Mouse (Mus musculus): ENCODE data around the gene Magi1. TPM values are rescaled to one million over a fixed set of nuclear protein-coding genes. Genes with fewer than 3 reads are reported as not detected.
A peak's percentile ranks its signal among the peaks of the same experiment; 100 is the strongest.

The Magi1 gene
- polyA plus RNA-seq, 1 experiment from 2014 or later: 9.2 TPM

- H3K9ac ChIP-seq (ENCODE audit: low read depth, low read length): no peak overlapping the region
- no peak overlapping the region for H3K4me3 ChIP-seq (ENCODE audit: low read depth, low read length)
- no peaks in the 10 kb centered on the region for H3K36me3 ChIP-seq (ENCODE audit: control insufficient read depth, insufficient read depth, low read length)
- H3K27me3 ChIP-seq (ENCODE audit: control insufficient read depth, insufficient read depth, low read length): no peaks in the 10 kb centered on the region
- peak overlapping the region; percentile 66 for H3K27ac ChIP-seq (ENCODE audit: low read depth, low read length)
- WGBS (ENCODE audit: insufficient replicate concordance): 23% methylated on average over 6 of the region's 6 CpGs
- H3K4me1 ChIP-seq (ENCODE audit: control insufficient read depth, insufficient read depth, low read length): peaks cover 60% of the 10 kb centered on the region
- no peaks in the 10 kb centered on the region for H3K9me3 ChIP-seq (replicated peaks; ENCODE audit: control insufficient read depth, low read length)
- peak; percentile 77 for ATAC-seq (replicated peaks; ENCODE audit: insufficient number of reproducible peaks, low FRiP score, low TSS enrichment)
- H3K4me2 ChIP-seq: peak overlapping the region; percentile 31; the same call in 1 of the 2 replicates
Observed at GRCm38 (mm10) chr6:94241251-94241650, 42.5 kb downstream of the Magi1 start.

- Histone ChIP-seq H3K27me3 (ENCODE audit: control insufficient read depth, insufficient read depth, low read length) (no peaks in the 10 kb centered on the region), H3K4me1 (ENCODE audit: control insufficient read depth, insufficient read depth, low read length) (peaks cover 71% of the 10 kb centered on the region), H3K4me2 (no peak overlapping the region), H3K27ac (ENCODE audit: low read depth, low read length) (no peak overlapping the region), H3K4me3 (ENCODE audit: low read depth, low read length) (no peak overlapping the region), H3K9ac (ENCODE audit: low read depth, low read length) (no peak overlapping the region), H3K9me3 (replicated peaks; ENCODE audit: control insufficient read depth, low read length) (no peaks in the 10 kb centered on the region), H3K36me3 (ENCODE audit: control insufficient read depth, insufficient read depth, low read length) (no peaks in the 10 kb centered on the region)
- WGBS (ENCODE audit: insufficient replicate concordance): 59% methylated on average over 2 of the region's 2 CpGs
- ATAC-seq (replicated peaks; ENCODE audit: insufficient number of reproducible peaks, low FRiP score, low TSS enrichment): no peak
Observed at GRCm38 (mm10) chr6:94238643-94239042, 45.1 kb downstream of the Magi1 start.

GRCm38 (mm10) chr6:94236899-94237298, 46.8 kb downstream of the Magi1 start:
- Histone ChIP-seq H3K9ac (ENCODE audit: low read depth, low read length) (no peak overlapping the region), H3K27ac (ENCODE audit: low read depth, low read length) (no peak overlapping the region; the same call in 1 of the 2 replicates)

GRCm38 (mm10) chr6:94232243-94232785, 51.4 kb downstream of the Magi1 start:
- no peak for ATAC-seq (replicated peaks; ENCODE audit: insufficient number of reproducible peaks, low FRiP score, low TSS enrichment)
- Histone ChIP-seq H3K9ac (ENCODE audit: low read depth, low read length) (no peak overlapping the region), H3K4me1 (ENCODE audit: control insufficient read depth, insufficient read depth, low read length) (peaks cover 52% of the 10 kb centered on the region), H3K36me3 (ENCODE audit: control insufficient read depth, insufficient read depth, low read length) (no peaks in the 10 kb centered on the region), H3K4me3 (ENCODE audit: low read depth, low read length) (no peak overlapping the region), H3K27ac (ENCODE audit: low read depth, low read length) (no peak overlapping the region), H3K27me3 (ENCODE audit: control insufficient read depth, insufficient read depth, low read length) (no peaks in the 10 kb centered on the region), H3K4me2 (no peak overlapping the region), H3K9me3 (replicated peaks; ENCODE audit: control insufficient read depth, low read length) (no peaks in the 10 kb centered on the region)
- 35% methylated on average over 3 of the region's 3 CpGs for WGBS (ENCODE audit: insufficient replicate concordance)

More at GRCm38 (mm10) chr6:94236899-94237298, 46.8 kb downstream of the Magi1 start:
- H3K4me1 ChIP-seq (ENCODE audit: control insufficient read depth, insufficient read depth, low read length): peaks cover 68% of the 10 kb centered on the region
- no peak overlapping the region for H3K4me3 ChIP-seq (ENCODE audit: low read depth, low read length)
- WGBS (ENCODE audit: insufficient replicate concordance): 71% methylated on average over 2 of the region's 2 CpGs
- H3K36me3 ChIP-seq (ENCODE audit: control insufficient read depth, insufficient read depth, low read length): no peaks in the 10 kb centered on the region
- no peaks in the 10 kb centered on the region for H3K27me3 ChIP-seq (ENCODE audit: control insufficient read depth, insufficient read depth, low read length)
- no peak for ATAC-seq (replicated peaks; ENCODE audit: insufficient number of reproducible peaks, low FRiP score, low TSS enrichment)
- H3K9me3 ChIP-seq (replicated peaks; ENCODE audit: control insufficient read depth, low read length): no peaks in the 10 kb centered on the region
- no peak overlapping the region for H3K4me2 ChIP-seq

DNA sequence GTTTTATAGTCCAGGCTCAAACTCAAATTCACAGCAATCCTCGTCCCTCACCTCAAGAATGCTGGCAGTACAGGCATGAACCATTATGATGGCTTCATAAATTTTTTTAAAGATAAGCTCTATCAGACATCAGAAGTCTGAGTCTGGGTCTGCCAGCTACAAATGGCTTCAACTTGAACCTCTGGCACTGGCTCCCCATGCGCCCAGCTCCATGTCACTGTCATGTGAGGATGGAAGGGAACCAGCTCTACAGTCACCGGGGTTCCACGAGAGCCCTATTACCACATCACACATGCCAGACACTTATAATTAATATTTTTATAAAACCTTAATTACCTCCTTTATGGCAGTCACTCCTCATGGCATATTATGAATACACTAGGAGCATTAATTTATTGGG, 51.9 kb downstream of the Magi1 start:
- Histone ChIP-seq H3K9me3 (replicated peaks; ENCODE audit: control insufficient read depth, low read length) (no peaks in the 10 kb centered on the region), H3K36me3 (ENCODE audit: control insufficient read depth, insufficient read depth, low read length) (no peaks in the 10 kb centered on the region), H3K27me3 (ENCODE audit: control insufficient read depth, insufficient read depth, low read length) (no peaks in the 10 kb centered on the region), H3K4me2 (no peak overlapping the region), H3K27ac (ENCODE audit: low read depth, low read length) (no peak overlapping the region), H3K4me3 (ENCODE audit: low read depth, low read length) (no peak overlapping the region), H3K4me1 (ENCODE audit: control insufficient read depth, insufficient read depth, low read length) (peaks cover 54% of the 10 kb centered on the region), H3K9ac (ENCODE audit: low read depth, low read length) (no peak overlapping the region)
- no peak for ATAC-seq (replicated peaks; ENCODE audit: insufficient number of reproducible peaks, low FRiP score, low TSS enrichment)
- WGBS (ENCODE audit: insufficient replicate concordance): 63% methylated on average over 4 of the region's 4 CpGs

GRCm38 (mm10) chr6:94231367-94231766, 52.4 kb downstream of the Magi1 start:
- Histone ChIP-seq H3K36me3 (ENCODE audit: control insufficient read depth, insufficient read depth, low read length) (no peaks in the 10 kb centered on the region), H3K4me1 (ENCODE audit: control insufficient read depth, insufficient read depth, low read length) (peaks cover 54% of the 10 kb centered on the region), H3K27me3 (ENCODE audit: control insufficient read depth, insufficient read depth, low read length) (no peaks in the 10 kb centered on the region), H3K4me2 (peak overlapping the region; percentile 32), H3K4me3 (ENCODE audit: low read depth, low read length) (no peak overlapping the region), H3K9me3 (replicated peaks; ENCODE audit: control insufficient read depth, low read length) (no peaks in the 10 kb centered on the region), H3K9ac (ENCODE audit: low read depth, low read length) (0 out of 2 replicates have a peak overlapping the region, but pooled peaks have one; percentile 52), H3K27ac (ENCODE audit: low read depth, low read length) (peak overlapping the region; percentile 62; the same call in 1 of the 2 replicates)
- ATAC-seq (replicated peaks; ENCODE audit: insufficient number of reproducible peaks, low FRiP score, low TSS enrichment): no peak
- WGBS (ENCODE audit: insufficient replicate concordance): 42% methylated on average over 7 of the region's 7 CpGs

GRCm38 (mm10) chr6:94230918-94231317, 52.8 kb downstream of the Magi1 start:
- ATAC-seq (replicated peaks; ENCODE audit: insufficient number of reproducible peaks, low FRiP score, low TSS enrichment): no peak; the same call in 1 of the 2 replicates
- H3K4me3 ChIP-seq (ENCODE audit: low read depth, low read length): no peak overlapping the region
- H3K4me1 ChIP-seq (ENCODE audit: control insufficient read depth, insufficient read depth, low read length): peaks cover 59% of the 10 kb centered on the region
- no peaks in the 10 kb centered on the region for H3K9me3 ChIP-seq (replicated peaks; ENCODE audit: control insufficient read depth, low read length)
- no peaks in the 10 kb centered on the region for H3K27me3 ChIP-seq (ENCODE audit: control insufficient read depth, insufficient read depth, low read length)
- WGBS (ENCODE audit: insufficient replicate concordance): 16% methylated on average over 3 of the region's 3 CpGs
- H3K9ac ChIP-seq (ENCODE audit: low read depth, low read length): 0 out of 2 replicates have a peak overlapping the region, but pooled peaks have one; percentile 52
- peak overlapping the region; percentile 32 for H3K4me2 ChIP-seq
- H3K27ac ChIP-seq (ENCODE audit: low read depth, low read length): peak overlapping the region; percentile 62; the same call in 1 of the 2 replicates
- H3K36me3 ChIP-seq (ENCODE audit: control insufficient read depth, insufficient read depth, low read length): no peaks in the 10 kb centered on the region

GRCm38 (mm10) chr6:94230129-94230528, 53.6 kb downstream of the Magi1 start:
- Histone ChIP-seq H3K9me3 (replicated peaks; ENCODE audit: control insufficient read depth, low read length) (no peaks in the 10 kb centered on the region), H3K4me1 (ENCODE audit: control insufficient read depth, insufficient read depth, low read length) (peaks cover 59% of the 10 kb centered on the region), H3K36me3 (ENCODE audit: control insufficient read depth, insufficient read depth, low read length) (no peaks in the 10 kb centered on the region), H3K27ac (ENCODE audit: low read depth, low read length) (peak overlapping the region; percentile 51), H3K27me3 (ENCODE audit: control insufficient read depth, insufficient read depth, low read length) (no peaks in the 10 kb centered on the region), H3K4me3 (ENCODE audit: low read depth, low read length) (no peak overlapping the region), H3K4me2 (peak overlapping the region; percentile 4; the same call in 1 of the 2 replicates), H3K9ac (ENCODE audit: low read depth, low read length) (no peak overlapping the region)
- 0 out of 2 replicates have a peak, but pooled peaks have one; percentile 32 for ATAC-seq (replicated peaks; ENCODE audit: insufficient number of reproducible peaks, low FRiP score, low TSS enrichment)
- 37% methylated on average over 3 of the region's 3 CpGs for WGBS (ENCODE audit: insufficient replicate concordance)

GRCm38 (mm10) chr6:94226262-94226661, 57.5 kb downstream of the Magi1 start:
- Histone ChIP-seq H3K27me3 (ENCODE audit: control insufficient read depth, insufficient read depth, low read length) (no peaks in the 10 kb centered on the region), H3K4me3 (ENCODE audit: low read depth, low read length) (no peak overlapping the region), H3K27ac (ENCODE audit: low read depth, low read length) (peak overlapping the region; percentile 54; the same call in 1 of the 2 replicates), H3K4me1 (ENCODE audit: control insufficient read depth, insufficient read depth, low read length) (peaks cover 58% of the 10 kb centered on the region), H3K4me2 (no peak overlapping the region), H3K9ac (ENCODE audit: low read depth, low read length) (no peak overlapping the region), H3K9me3 (replicated peaks; ENCODE audit: control insufficient read depth, low read length) (no peaks in the 10 kb centered on the region), H3K36me3 (ENCODE audit: control insufficient read depth, insufficient read depth, low read length) (no peaks in the 10 kb centered on the region)
- 60% methylated on average over 6 of the region's 6 CpGs for WGBS (ENCODE audit: insufficient replicate concordance)
- no peak for ATAC-seq (replicated peaks; ENCODE audit: insufficient number of reproducible peaks, low FRiP score, low TSS enrichment)
